Mouse (Mus musculus) heart, embryonic 13.5 days (tissue): Measurements from ENCODE around the gene Plin2. TPM values are rescaled to one million over a fixed set of nuclear protein-coding genes. Genes with fewer than 3 reads are reported as not detected.

Experiments
- ATAC-seq: fragments of 200-750 bp; cut with Nextera tagmentation; 2 replicates; pipeline ENCODE4 v1.8.0; 2017; ENCODE audit warnings: moderate TSS enrichment; ENCODE audit not compliant: insufficient number of reproducible peaks, low FRiP score, low TSS enrichment; ENCODE audit errors: extremely low read depth
- H3K27ac ChIP-seq: fragments of 300-500 bp; sonication (generic); replicated peaks from 2 replicates; pipeline ENCODE4 v1.5.1; 2015; ENCODE audit warnings: moderate library complexity, mild to moderate bottlenecking, inconsistent platforms
- H3K27me3 ChIP-seq: fragments of 300-500 bp; sonication (generic); replicated peaks from 2 replicates; pipeline ENCODE4 v1.6.1; 2015; ENCODE audit warnings: mild to moderate bottlenecking, inconsistent platforms
- H3K36me3 ChIP-seq: fragments of 300-500 bp; sonication (generic); 2 replicates; pipeline ENCODE4 v1.6.1; 2015; ENCODE audit warnings: mild to moderate bottlenecking, inconsistent platforms
- H3K4me1 ChIP-seq: fragments of 300-500 bp; sonication (generic); 2 replicates; pipeline ENCODE4 v1.6.1; 2015; ENCODE audit warnings: inconsistent platforms
- H3K4me2 ChIP-seq: fragments of 300-500 bp; sonication (generic); 2 replicates; pipeline ENCODE4 v1.6.1; 2015; ENCODE audit warnings: inconsistent platforms, mild to moderate bottlenecking, moderate library complexity
- H3K4me3 ChIP-seq: fragments of 300-500 bp; sonication (generic); 2 replicates; pipeline ENCODE4 v1.5.1; 2015; ENCODE audit warnings: moderate library complexity, mild to moderate bottlenecking, inconsistent platforms
- H3K9ac ChIP-seq: fragments of 300-500 bp; sonication (generic); 2 replicates; pipeline ENCODE4 v1.6.1; 2015; ENCODE audit warnings: inconsistent platforms, mild to moderate bottlenecking, moderate library complexity
- H3K9me3 ChIP-seq: fragments of 300-500 bp; sonication (generic); 2 replicates; pipeline ENCODE4 v1.6.1; 2016; ENCODE audit warnings: inconsistent platforms
- WGBS: fragments of 180-500 bp; shearing (Covaris S2); methylation state at CpG from one replicate; pipeline ENCODE4 v1.1.7; 2015; ENCODE audit warnings: mixed read lengths; 5-methylcytosine and 5-hydroxymethylcytosine counted together
- polyA plus RNA-seq: library from polyadenylated mRNA; unstranded; fragments of >200 nt; fragmentation: Nextera tagmentation; extraction: Ambion mirVana; gene quantifications from 2 replicates; pipeline ENCODE4 v1.2.1, GENCODE M21; 2015

Gene Plin2
- polyA plus RNA-seq = 66.8 and 68.5 TPM in 2 replicates

DNA sequence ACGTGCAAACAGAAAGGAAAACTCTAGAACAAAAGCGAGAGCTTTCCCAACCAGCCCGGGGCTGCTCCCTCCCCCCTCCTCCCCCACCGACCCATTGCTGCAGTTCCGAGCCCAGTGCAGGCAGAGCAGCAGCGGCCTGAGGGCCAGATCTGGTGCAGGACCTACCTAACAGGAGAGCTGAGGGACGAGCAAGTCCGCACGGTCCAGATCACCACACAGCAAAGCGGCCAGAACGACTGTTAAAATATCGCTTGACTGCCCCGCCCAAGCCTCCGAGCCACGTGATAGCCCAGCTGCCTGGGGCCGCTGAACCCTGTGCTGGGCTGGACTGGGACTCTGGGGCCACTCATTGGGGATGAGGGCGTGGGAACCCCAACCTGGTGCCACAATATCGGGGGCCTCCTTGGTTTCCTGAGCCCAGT lies at the start of gene Plin2:
Gene Plin2 (minus strand): TSS at position 281 of the 422 bp plus-strand sequence.
- Histone ChIP-seq H3K9me3 (no peaks in the 10 kb centered on the region), H3K27ac (peak within 1 kb of the TSS; percentile 81), H3K4me3 (peak within 1 kb of the TSS; percentile 81), H3K36me3 (peaks cover 30% of the 10 kb centered on the region), H3K4me2 (peak within 1 kb of the TSS; percentile 74), H3K4me1 (peaks cover 53% of the 10 kb centered on the region), H3K9ac (peak within 1 kb of the TSS; percentile 92), H3K27me3 (no peaks in the 10 kb centered on the region)
- whole genome bisulfite sequencing = 0% methylated on average over 18 of the region's 18 CpGs
- ATAC-seq = peak; percentile 91

DNA sequence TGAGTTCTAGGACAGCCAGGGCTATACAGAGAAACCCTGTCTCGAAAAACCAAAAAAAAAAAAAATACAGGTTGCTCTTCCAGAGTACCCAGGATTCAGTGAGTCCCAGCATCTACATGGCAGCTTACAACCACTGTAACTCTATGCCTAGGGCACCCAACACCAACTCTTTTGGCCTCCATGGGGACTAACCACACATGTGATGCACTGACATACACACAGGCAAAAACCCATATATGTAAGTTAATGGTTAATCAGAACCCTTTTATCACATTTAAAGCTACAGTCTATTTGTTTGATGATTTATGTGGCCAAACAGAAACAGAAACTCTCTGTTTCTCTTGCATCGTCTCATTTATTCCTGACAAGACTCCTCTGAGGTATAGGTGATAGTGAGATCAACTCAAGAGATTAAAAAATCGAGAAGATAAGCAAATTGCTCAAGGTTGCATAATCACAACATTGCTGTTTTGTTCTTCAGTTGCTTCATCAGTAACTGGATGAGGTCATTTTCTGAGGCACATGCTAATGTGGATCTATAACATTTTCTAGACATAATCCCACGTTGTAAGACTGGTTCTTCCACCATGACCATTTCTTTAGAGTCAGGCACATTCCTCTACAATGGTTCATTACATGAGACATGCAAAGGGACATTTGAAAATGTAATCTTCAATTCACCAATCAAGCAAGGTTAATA lies 49.2 kb upstream of the Plin2 start:
- Histone ChIP-seq H3K9ac (no peak overlapping the region), H3K27me3 (no peaks in the 10 kb centered on the region), H3K4me1 (peaks cover 8% of the 10 kb centered on the region), H3K4me3 (no peak overlapping the region), H3K9me3 (no peaks in the 10 kb centered on the region), H3K4me2 (no peak overlapping the region), H3K27ac (no peak overlapping the region), H3K36me3 (no peaks in the 10 kb centered on the region)
- 68% methylated on average over 4 of the region's 4 CpGs for WGBS
- ATAC-seq = no peak

DNA sequence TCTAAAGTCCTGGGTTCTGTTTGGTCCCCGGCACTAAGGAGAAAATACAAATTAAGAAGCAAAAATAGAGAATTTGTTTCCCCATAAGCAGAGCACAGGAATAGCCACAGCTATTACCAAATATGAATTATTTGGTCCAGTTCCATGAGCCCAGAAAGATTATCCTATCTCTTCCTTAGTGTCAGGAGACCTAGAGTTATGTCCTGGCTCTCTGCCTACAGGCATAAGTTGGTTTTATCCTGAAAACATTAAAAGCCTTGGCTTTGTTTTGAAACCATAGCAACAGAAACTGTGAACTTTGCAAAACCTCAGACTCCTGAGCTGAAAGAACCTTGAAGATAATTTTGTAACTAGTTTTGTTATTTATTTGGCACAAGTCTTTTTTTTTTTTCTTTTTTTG lies 47.3 kb upstream of the Plin2 start:
- Histone ChIP-seq H3K9me3 (no peaks in the 10 kb centered on the region), H3K4me3 (no peak overlapping the region), H3K4me2 (no peak overlapping the region; the same call in 1 of the 2 replicates), H3K4me1 (peaks cover 8% of the 10 kb centered on the region), H3K9ac (no peak overlapping the region), H3K27me3 (no peaks in the 10 kb centered on the region), H3K36me3 (no peaks in the 10 kb centered on the region), H3K27ac (0 out of 2 replicates have a peak overlapping the region, but pooled peaks have one; percentile 2)
- ATAC-seq = no peak
- 56% methylated on average over 1 of the region's 1 CpGs for WGBS

DNA sequence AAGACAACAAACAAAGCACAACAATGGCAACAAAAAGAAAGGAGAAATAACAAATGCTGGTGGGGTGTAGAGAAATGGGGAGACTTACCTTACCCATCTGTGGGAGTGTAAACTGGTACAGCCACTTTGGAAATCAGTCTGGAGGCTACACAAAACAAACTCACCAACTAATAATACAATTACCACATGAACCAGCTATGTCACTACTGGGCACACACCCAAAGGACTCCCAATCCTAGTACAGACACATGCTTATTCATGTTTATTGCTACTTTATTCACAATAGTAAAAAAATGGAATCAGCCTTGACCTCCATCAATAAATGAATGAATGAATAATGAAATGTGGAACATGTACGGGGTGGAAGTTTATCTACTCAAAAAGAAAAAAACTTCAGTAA lies 45.5 kb upstream of the Plin2 start:
- Histone ChIP-seq H3K36me3 (no peaks in the 10 kb centered on the region), H3K27ac (no peak overlapping the region), H3K9me3 (no peaks in the 10 kb centered on the region), H3K4me2 (no peak overlapping the region), H3K4me3 (no peak overlapping the region), H3K27me3 (no peaks in the 10 kb centered on the region), H3K4me1 (peaks cover 11% of the 10 kb centered on the region), H3K9ac (no peak overlapping the region)
- ATAC-seq = no peak
- WGBS = 87% methylated on average over 1 of the region's 1 CpGs

DNA sequence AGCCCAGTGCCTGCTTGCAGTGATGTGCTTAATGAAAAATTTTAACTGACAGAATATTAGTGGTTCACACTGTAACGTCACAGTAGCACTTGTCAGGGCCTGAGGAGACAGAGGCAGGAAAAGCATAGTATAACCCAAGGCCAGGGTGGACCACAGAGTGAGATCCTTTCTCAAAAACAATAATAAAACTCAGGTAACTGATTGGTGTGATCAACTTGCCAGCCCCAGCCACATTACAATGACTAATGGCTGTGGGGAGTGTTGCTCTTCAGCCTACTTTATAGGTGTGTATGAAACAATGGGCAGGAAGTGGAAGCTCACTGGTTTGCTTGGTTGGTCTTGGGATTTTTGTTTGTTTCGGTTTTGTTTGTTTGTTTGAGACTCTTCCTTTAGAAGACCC lies 43.7 kb upstream of the Plin2 start:
- ATAC-seq = no peak
- no peak overlapping the region for H3K27ac ChIP-seq
- H3K36me3 ChIP-seq = no peaks in the 10 kb centered on the region
- no peak overlapping the region for H3K9ac ChIP-seq
- H3K9me3 ChIP-seq = no peaks in the 10 kb centered on the region
- H3K4me2 ChIP-seq = no peak overlapping the region
- WGBS = 71% methylated on average over 2 of the region's 2 CpGs
- no peaks in the 10 kb centered on the region for H3K27me3 ChIP-seq
- H3K4me3 ChIP-seq = no peak overlapping the region
- peaks cover 11% of the 10 kb centered on the region for H3K4me1 ChIP-seq

DNA sequence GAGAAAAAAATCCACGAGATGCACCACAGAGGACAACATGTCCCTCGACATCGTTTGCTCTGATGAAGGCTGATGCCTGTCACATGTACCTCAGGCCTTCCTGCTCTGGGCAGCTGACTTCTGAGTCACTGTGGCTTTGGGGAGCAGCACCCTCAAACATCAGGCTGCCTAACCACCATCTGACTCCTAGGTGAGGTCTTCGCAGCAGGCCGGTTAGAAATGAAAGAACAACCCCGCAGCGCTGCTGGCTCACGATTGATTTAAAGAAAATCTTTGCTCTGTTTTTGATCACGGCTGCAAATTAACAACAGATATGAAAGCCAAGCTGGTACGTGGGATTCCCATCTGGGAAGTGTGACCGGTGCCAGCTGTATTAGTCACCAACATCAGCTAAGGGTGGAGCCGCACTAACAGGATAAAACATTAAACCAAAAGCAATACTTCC lies 42.9 kb upstream of the Plin2 start:
- WGBS = 75% methylated on average over 12 of the region's 12 CpGs
- Histone ChIP-seq H3K27me3 (no peaks in the 10 kb centered on the region), H3K36me3 (no peaks in the 10 kb centered on the region), H3K4me3 (no peak overlapping the region), H3K4me2 (no peak overlapping the region), H3K9ac (no peak overlapping the region), H3K4me1 (peaks cover 9% of the 10 kb centered on the region), H3K9me3 (no peaks in the 10 kb centered on the region), H3K27ac (no peak overlapping the region)
- no peak for ATAC-seq

DNA sequence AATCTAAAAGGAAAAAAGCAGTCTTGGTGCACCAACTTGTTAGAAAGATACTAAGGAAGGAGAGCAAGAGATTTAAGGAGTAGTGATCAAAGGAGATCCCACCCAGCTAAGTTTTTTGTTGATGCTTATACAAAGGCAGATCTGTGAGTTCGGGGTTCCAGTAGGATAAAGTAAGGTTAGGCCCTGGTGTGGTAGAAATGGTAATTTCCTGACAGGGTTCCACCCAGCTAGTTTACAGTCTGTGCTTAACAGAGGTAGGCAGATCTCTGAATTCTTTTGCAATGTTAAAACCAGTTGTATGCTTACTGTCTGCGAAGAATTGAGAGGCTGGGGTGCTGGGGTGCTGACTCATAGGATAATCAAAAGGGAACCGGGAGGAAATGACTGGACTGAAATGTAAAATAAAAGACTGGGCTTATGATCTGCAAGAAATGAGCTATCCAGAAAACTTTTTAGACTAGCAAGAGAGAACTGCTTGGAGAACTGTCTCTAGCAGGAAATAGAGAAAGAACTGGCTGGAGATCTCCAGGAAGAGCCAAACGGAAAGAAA lies 40.9 kb upstream of the Plin2 start:
- H3K4me1 ChIP-seq = 0 out of 2 replicates have a peak, but pooled peaks cover 3% of the 10 kb centered on the region
- WGBS = 52% methylated on average over 4 of the region's 4 CpGs

DNA sequence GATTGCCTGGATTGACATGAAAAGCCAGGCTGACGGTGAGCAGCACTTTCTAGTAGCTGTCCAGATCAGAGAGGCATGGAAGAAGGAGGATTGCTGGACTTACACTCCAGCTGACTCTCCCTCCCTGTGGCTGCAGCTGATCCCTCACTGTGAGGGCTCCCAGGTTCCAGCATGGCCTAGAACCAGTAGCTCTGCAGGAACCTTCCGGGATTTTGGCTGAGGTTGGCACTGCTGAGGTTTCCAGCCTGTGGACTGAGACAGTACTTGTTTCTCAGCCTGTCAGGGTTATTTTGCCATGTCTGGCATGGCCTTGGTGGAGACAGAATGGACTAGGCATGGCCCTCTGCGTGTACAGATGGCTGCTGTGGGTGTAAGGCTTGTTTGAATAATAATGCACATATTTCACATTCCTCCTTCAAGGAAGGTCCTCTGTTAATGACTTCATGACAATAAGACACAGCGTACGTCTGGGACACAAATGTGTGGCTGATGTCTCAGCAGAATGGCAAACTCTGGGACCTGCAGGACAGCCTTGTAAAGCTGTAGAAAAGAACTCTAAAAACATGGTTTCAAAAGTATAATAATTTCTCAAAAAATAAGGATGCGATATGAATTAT lies 40.3 kb upstream of the Plin2 start:
- ATAC-seq = no peak
- Histone ChIP-seq H3K9ac (no peak overlapping the region), H3K4me2 (no peak overlapping the region), H3K4me1 (0 out of 2 replicates have a peak, but pooled peaks cover 3% of the 10 kb centered on the region), H3K4me3 (no peak overlapping the region), H3K9me3 (no peaks in the 10 kb centered on the region), H3K27ac (no peak overlapping the region), H3K27me3 (no peaks in the 10 kb centered on the region), H3K36me3 (no peaks in the 10 kb centered on the region)
- WGBS = 68% methylated on average over 6 of the region's 6 CpGs

More for the DNA sequence above, 40.9 kb upstream of the Plin2 start:
- Histone ChIP-seq H3K27ac (peak overlapping the region; percentile 41; the same call in 1 of the 2 replicates), H3K9ac (no peak overlapping the region), H3K4me2 (no peak overlapping the region), H3K27me3 (no peaks in the 10 kb centered on the region), H3K36me3 (no peaks in the 10 kb centered on the region), H3K4me3 (no peak overlapping the region), H3K9me3 (no peaks in the 10 kb centered on the region)
- ATAC-seq = no peak

DNA sequence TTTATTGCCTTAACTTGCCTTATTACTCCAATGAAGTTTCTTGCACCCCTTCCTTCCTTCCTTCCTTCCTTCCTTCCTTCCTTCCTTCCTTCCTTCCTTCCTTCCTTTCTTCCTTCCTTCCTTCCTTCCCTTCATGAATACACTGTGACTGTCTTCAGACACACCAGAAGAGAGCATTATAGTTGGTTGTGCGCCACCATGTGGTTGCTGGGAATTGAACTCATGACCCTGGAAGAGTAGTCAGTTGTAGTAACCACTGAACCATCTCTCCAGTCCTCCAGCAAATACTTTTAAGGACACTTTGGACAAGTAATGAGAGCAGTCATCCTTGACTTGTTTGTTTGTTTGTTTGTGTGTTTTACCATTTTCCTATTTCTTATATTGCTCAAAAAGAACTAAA lies 38.9 kb upstream of the Plin2 start:
- Histone ChIP-seq H3K27ac (no peak overlapping the region), H3K9ac (no peak overlapping the region), H3K27me3 (no peaks in the 10 kb centered on the region), H3K4me2 (no peak overlapping the region), H3K4me3 (no peak overlapping the region), H3K36me3 (no peaks in the 10 kb centered on the region), H3K4me1 (0 out of 2 replicates have a peak, but pooled peaks cover 3% of the 10 kb centered on the region), H3K9me3 (no peaks in the 10 kb centered on the region)
- WGBS = 32% methylated on average over 1 of the region's 1 CpGs
- ATAC-seq = no peak

DNA sequence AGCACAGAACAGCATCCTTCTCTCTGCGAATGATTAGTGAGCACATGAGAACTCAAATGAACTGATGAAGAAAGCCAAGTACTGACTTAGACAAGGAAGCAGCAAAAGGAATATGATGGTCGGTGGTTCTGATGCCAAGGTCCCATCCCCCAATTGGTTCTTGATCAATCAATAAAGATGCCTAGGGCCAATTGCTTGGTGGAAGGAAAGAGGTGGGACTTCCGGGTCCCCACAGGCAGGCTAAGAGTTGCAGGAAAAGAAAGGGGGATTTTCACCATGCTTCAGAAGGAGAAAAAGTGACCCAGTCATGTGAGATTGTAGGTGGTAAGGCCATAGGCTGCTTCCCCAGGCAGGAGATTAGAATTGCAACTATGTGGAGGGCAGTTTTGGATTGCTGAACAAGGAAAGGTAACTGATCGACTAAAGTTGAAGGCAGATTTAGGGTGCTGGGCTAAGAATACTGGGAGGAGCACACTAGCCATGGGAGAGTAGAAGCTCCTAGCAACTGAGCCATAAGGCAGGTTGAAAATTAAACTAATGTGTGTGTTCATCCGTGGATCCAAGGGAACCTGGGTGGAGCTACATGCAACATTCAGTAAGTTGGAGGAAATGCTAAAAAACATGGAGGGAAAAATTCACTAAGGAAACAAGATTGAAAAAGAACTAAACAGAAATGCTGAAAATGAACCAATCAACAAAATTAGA lies 29.5 kb upstream of the Plin2 start:
- 65% methylated on average over 5 of the region's 5 CpGs for WGBS
- Histone ChIP-seq H3K27me3 (no peaks in the 10 kb centered on the region), H3K4me3 (no peak overlapping the region), H3K36me3 (no peaks in the 10 kb centered on the region), H3K9ac (no peak overlapping the region), H3K9me3 (peaks cover 3% of the 10 kb centered on the region; the same call in 1 of the 2 replicates), H3K27ac (no peak overlapping the region), H3K4me1 (no peaks in the 10 kb centered on the region), H3K4me2 (no peak overlapping the region)
- ATAC-seq = no peak

DNA sequence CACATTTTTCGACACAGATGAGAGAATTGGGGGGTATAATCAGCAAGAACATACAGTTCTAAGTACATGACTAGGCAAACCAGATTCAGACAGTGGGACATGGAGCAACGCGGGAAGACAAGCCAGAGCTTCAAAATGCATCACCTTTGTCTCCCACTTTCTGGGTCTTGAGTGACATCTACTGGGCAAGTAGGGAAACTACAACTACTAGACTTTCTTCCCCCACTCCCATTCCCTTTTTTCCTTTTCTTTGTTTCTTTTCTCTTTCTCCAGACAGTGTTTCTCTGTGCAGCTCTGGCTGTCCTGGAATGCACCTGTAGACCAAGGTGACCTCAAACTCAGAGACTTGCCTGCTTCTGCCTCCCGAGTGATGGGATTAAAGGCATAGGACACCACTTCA lies 27.0 kb upstream of the Plin2 start:
- Histone ChIP-seq H3K4me2 (no peak overlapping the region), H3K36me3 (no peaks in the 10 kb centered on the region), H3K4me3 (no peak overlapping the region), H3K9me3 (peaks cover 3% of the 10 kb centered on the region; the same call in 1 of the 2 replicates), H3K4me1 (no peaks in the 10 kb centered on the region), H3K27ac (no peak overlapping the region), H3K9ac (no peak overlapping the region), H3K27me3 (no peaks in the 10 kb centered on the region)
- WGBS = 6% methylated on average over 4 of the region's 4 CpGs
- ATAC-seq = no peak
